Mouse (Mus musculus) ES-E14 (cell line): Measurements from ENCODE around the gene Grrp1.

ENCODE experiments used
- MAFK ChIP-seq: IDR thresholded peaks from 2 replicates; pipeline ENCODE4 v1.6.1; 2014; ENCODE audit warnings: mild to moderate bottlenecking, low read depth, low read length, inconsistent platforms; ENCODE audit not compliant: insufficient read depth
- ZNF384 ChIP-seq: IDR thresholded peaks from 2 replicates; pipeline ENCODE4 v1.6.1; 2012; ENCODE audit warnings: low read depth, low read length, inconsistent platforms

- no peak for TF ChIP-seq MAFK
- TF ChIP-seq ZNF384 = no peak
Observed at GRCm38 (mm10) chr4:134293692-134294163, 39.8 kb upstream of the Grrp1 start.
